Mouse (Mus musculus) lung, adult 2 months (tissue): ENCODE results near the gene Ppp1r9a.

Experiments
- CTCF ChIP-seq: fragments of 200-500 bp; IDR thresholded peaks from 2 replicates; pipeline ENCODE4 v1.5.1; 2011; ENCODE audit warnings: mild to moderate bottlenecking, low read length, control low read depth; ENCODE audit not compliant: insufficient read depth
- POLR2A ChIP-seq: fragments of 200-500 bp; IDR thresholded peaks from 2 replicates; pipeline ENCODE4 v1.6.1; 2011; ENCODE audit warnings: low read depth, mild to moderate bottlenecking, control low read depth, low read length, borderline replicate concordance; ENCODE audit errors: extremely low read depth

GRCm38 (mm10) chr6:5138875-5139631 is 236.3 kb downstream of the Ppp1r9a start:
- TF ChIP-seq CTCF (no peak), POLR2A (no peak)
